Mouse (Mus musculus) CH12.LX (cell line): ENCODE data around the gene Gpr3. TPM values are rescaled to one million over a fixed set of nuclear protein-coding genes. Genes with fewer than 3 reads are reported as not detected.

Experiments
- DNase-seq: peaks from one replicate; pipeline ENCODE4 v3.0.0-alpha.2; 2013; ENCODE audit errors: extremely low read depth
- H3K27ac ChIP-seq: 2 replicates; pipeline ENCODE4 v1.5.1; 2012; ENCODE audit warnings: low read depth, mild to moderate bottlenecking, control low read depth, moderate library complexity; ENCODE audit not compliant: insufficient read depth
- H3K27me3 ChIP-seq: replicated peaks from 2 replicates; pipeline ENCODE3; 2012; ENCODE audit warnings: inconsistent platforms
- H3K36me3 ChIP-seq, 2 experiments: replicated peaks in 1 of 2; 2 replicates each; pipeline versions ENCODE3 to v1.6.1; 2012; ENCODE audit warnings: inconsistent platforms in 1 of 2, low read length in 1 of 2, mild to moderate bottlenecking in 1 of 2, mixed read lengths in 1 of 2, moderate library complexity in 1 of 2; ENCODE audit not compliant: control insufficient read depth in 1 of 2, insufficient read depth in 1 of 2
- H3K4me1 ChIP-seq, 2 experiments: 2 replicates each; pipeline ENCODE4 v1.6.1; 2012; ENCODE audit warnings: inconsistent platforms in 1 of 2, moderate library complexity in 1 of 2; ENCODE audit not compliant: insufficient read depth in 2 of 2, control insufficient read depth in 1 of 2
- H3K4me2 ChIP-seq: 2 replicates; pipeline ENCODE4 v1.6.1; 2012; ENCODE audit warnings: low read depth, mild to moderate bottlenecking, control low read depth; ENCODE audit not compliant: poor library complexity, insufficient read depth, severe bottlenecking
- H3K4me3 ChIP-seq, 3 experiments: fragments of 150-350 bp in 1 of 3; sonication (generic) in 1 of 3; replicated peaks in 1 of 3; 2 replicates each; pipeline versions ENCODE3 to v1.5.1; 2011 to 2012; ENCODE audit warnings: low read depth in 2 of 3, low read length in 2 of 3, mild to moderate bottlenecking in 2 of 3, moderate library complexity in 2 of 3, control low read depth in 1 of 3, improper control_type of control experiment in 1 of 3, inconsistent platforms in 1 of 3, mixed read lengths in 1 of 3; ENCODE audit not compliant: poor library complexity in 1 of 3
- H3K79me2 ChIP-seq: replicated peaks from 2 replicates; pipeline ENCODE4 v1.6.1; 2012; ENCODE audit warnings: mild to moderate bottlenecking, moderate library complexity; ENCODE audit not compliant: control insufficient read depth, poor library complexity, insufficient read depth, severe bottlenecking; ENCODE audit errors: extremely low read depth
- H3K9ac ChIP-seq: 2 replicates; pipeline ENCODE4 v1.6.1; 2012; ENCODE audit warnings: low read depth, mild to moderate bottlenecking, control low read depth, moderate library complexity; ENCODE audit not compliant: insufficient read depth
- H3K9me3 ChIP-seq: replicated peaks from 2 replicates; pipeline ENCODE3; 2012; ENCODE audit warnings: low read length, inconsistent platforms, mixed read lengths
- CHD2 ChIP-seq: IDR thresholded peaks from 2 replicates; pipeline ENCODE4 v1.6.1; 2011; ENCODE audit warnings: low read length, improper control_type of control experiment
- E2F4 ChIP-seq: IDR thresholded peaks from 2 replicates; pipeline ENCODE4 v1.6.1; 2011; ENCODE audit warnings: low read depth, low read length, improper control_type of control experiment; ENCODE audit not compliant: insufficient replicate concordance
- EP300 ChIP-seq: IDR thresholded peaks from 2 replicates; pipeline ENCODE4 v1.6.1; 2011; ENCODE audit warnings: low read length, improper control_type of control experiment
- GABPA ChIP-seq: IDR thresholded peaks from 2 replicates; pipeline ENCODE4 v1.6.1; 2012; ENCODE audit warnings: low read depth, low read length, improper control_type of control experiment, inconsistent platforms; ENCODE audit not compliant: insufficient replicate concordance
- HCFC1 ChIP-seq: IDR thresholded peaks from 2 replicates; pipeline ENCODE4 v1.6.1; 2012; ENCODE audit warnings: low read depth, mild to moderate bottlenecking, inconsistent platforms, low read length, improper control_type of control experiment
- JUN ChIP-seq: IDR thresholded peaks from 2 replicates; pipeline ENCODE4 v1.6.1; 2011; ENCODE audit warnings: low read depth, mild to moderate bottlenecking, low read length, improper control_type of control experiment, moderate library complexity; ENCODE audit not compliant: insufficient read depth
- MAX ChIP-seq: IDR thresholded peaks from 2 replicates; pipeline ENCODE4 v1.6.1; 2011; ENCODE audit warnings: low read length, improper control_type of control experiment
- MXI1 ChIP-seq: IDR thresholded peaks from 2 replicates; pipeline ENCODE4 v1.6.1; 2011; ENCODE audit warnings: mild to moderate bottlenecking, low read depth, low read length, improper control_type of control experiment
- MYC ChIP-seq: IDR thresholded peaks from 2 replicates; pipeline ENCODE4 v1.6.1; 2011; ENCODE audit warnings: low read depth, mild to moderate bottlenecking, improper control_type of control experiment, low read length
- NELFE ChIP-seq: IDR thresholded peaks from 2 replicates; pipeline ENCODE4 v1.6.1; 2011; ENCODE audit warnings: low read depth, low read length, improper control_type of control experiment
- NRF1 ChIP-seq: IDR thresholded peaks from 2 replicates; pipeline ENCODE4 v1.6.1; 2014; ENCODE audit warnings: low read depth, mild to moderate bottlenecking, inconsistent platforms, low read length, improper control_type of control experiment, moderate library complexity
- PAX5 ChIP-seq: IDR thresholded peaks from 2 replicates; pipeline ENCODE4 v1.6.1; 2012; ENCODE audit warnings: low read length, inconsistent platforms, mixed read lengths
- POLR2AphosphoS2 ChIP-seq: IDR thresholded peaks from 2 replicates; pipeline ENCODE4 v1.6.1; 2011; ENCODE audit warnings: low read depth, low read length, improper control_type of control experiment
- RAD21 ChIP-seq: IDR thresholded peaks from 2 replicates; pipeline ENCODE4 v1.6.1; 2011; ENCODE audit warnings: low read depth, mild to moderate bottlenecking, low read length, improper control_type of control experiment, moderate library complexity
- RCOR1 ChIP-seq: conservative IDR thresholded peaks from 2 replicates; pipeline ENCODE4 v1.6.1; 2012; ENCODE audit warnings: low read depth, mild to moderate bottlenecking, inconsistent platforms, low read length, improper control_type of control experiment
- USF1 ChIP-seq: IDR thresholded peaks from 2 replicates; pipeline ENCODE4 v1.6.1; 2014; ENCODE audit warnings: low read depth, mild to moderate bottlenecking, inconsistent platforms, low read length, improper control_type of control experiment
- USF2 ChIP-seq: conservative IDR thresholded peaks from 2 replicates; pipeline ENCODE4 v1.6.1; 2011; ENCODE audit warnings: low read depth, low read length, improper control_type of control experiment
- ZNF384 ChIP-seq: IDR thresholded peaks from 2 replicates; pipeline ENCODE4 v1.6.1; 2012; ENCODE audit warnings: low read depth, low read length, improper control_type of control experiment, inconsistent platforms
- dilution Hi-C: fragments of 300-500 bp; cut with MboI; formaldehyde crosslinking; loops from 2 replicates; pipeline ENCODE4 v1.14.3; 2020; ENCODE audit warnings: low sequenced_read_pairs; ENCODE audit not compliant: extremely low pct_unique_long_range_greater_than_20kb, extremely low pct_ligation_motif_present
- in situ Hi-C: fragments of 300-500 bp; cut with MboI; formaldehyde crosslinking; loops from 3 replicates; pipeline ENCODE4 v1.14.3; 2019; ENCODE audit warnings: low sequenced_read_pairs, low pct_ligation_motif_present, low pct_unique_long_range_greater_than_20kb, mixed read lengths
- polyA plus RNA-seq: library from polyadenylated mRNA; unstranded; fragments of >175 nt; gene quantifications from 2 replicates; pipeline ENCODE4 v1.2.1, GENCODE M21; 2012; ENCODE audit warnings: low read depth; ENCODE audit not compliant: insufficient read length
- total RNA-seq, 2 experiments: library from RNA; depleted of rRNA; stranded (reverse); fragments of 300-350 nt in 1 of 2; fragments of >200 nt in 1 of 2; gene quantifications; 2 replicates each; pipeline ENCODE4 v1.2.3; 2012 to 2014

Gene Gpr3
- total RNA-seq (2012; rRNA removed) (0.13 and 0.17 TPM in 2 replicates), total RNA-seq (2014; rRNA removed) (not detected in 2 replicates), polyA plus RNA-seq (0.11 TPM in 1 of 2 replicates, not detected in the other)

DNA sequence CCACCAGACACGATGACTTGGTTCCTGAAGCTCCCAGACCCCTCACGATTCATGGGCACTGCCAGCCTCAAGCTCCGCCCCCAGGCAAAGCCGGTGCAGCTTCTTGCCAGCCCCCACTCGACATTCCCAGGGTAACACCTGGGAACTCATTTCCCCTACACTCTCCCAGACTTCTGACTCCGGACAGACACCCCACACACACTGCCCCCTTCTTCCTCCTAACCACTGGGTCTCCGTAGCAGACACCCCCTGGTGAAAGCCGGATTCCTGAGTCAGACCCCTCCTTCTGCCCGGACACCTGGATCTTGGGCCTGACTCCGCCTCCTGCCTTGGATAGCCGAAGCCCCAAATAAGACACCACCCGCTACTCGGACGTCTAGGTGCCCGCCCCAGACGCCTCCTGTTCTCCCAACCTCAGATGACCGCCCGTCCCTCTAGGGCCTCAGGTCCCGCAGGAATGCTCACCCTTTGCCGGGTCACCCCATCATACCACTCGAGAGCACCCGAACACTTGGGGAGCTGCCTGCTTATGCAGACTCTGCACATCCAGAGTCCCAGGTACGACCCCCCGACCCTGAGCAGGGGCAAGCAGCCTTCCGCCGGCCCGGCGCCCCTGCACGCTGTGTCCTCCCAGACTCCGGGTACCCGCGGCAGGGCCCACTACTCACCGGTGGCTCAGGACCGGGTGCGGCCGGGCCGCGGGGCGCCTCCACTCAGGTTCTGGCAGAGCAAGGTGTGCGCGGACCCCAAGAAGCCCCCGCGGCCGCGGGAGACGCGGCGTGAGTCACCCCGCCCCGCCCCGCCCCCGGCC, at the start of gene Gpr3, which contains the start of gene Cd164l2:
Gene Gpr3 (minus strand): TSS at position 786 of the 811 bp plus-strand sequence.
Gene Cd164l2 (plus strand): TSS at position 381 of the 811 bp plus-strand sequence.
- in situ Hi-C loops, result loop anchor here (5.0 kb wide), 1 partner anchor 90 kb away; no protein-coding TSS in a partner anchor
- H3K4me2 ChIP-seq, result peak within 1 kb of the TSS; percentile 62
- H3K4me1 ChIP-seq, result peaks cover 10 to 14% of the 10 kb centered on the region in 2 experiments
- H3K27me3 ChIP-seq, result peaks cover 50% of the 10 kb centered on the region
- H3K27ac ChIP-seq, result no peak within 1 kb of the TSS
- peak within 1 kb of the TSS; percentile 10 to 57 (median 49) for H3K4me3 ChIP-seq
- dilution Hi-C loops, result no loop called here
- no peak for DNase-seq
- H3K79me2 ChIP-seq, result no peaks in the 10 kb centered on the region
- H3K36me3 ChIP-seq, result no peaks in the 10 kb centered on the region
- TF ChIP-seq NELFE (no peak), ZNF384 (no peak), GABPA (no peak), CHD2 (no peak), NRF1 (no peak), MYC (no peak), EP300 (no peak), PAX5 (no peak), RCOR1 (no peak), USF1 (no peak), HCFC1 (no peak), E2F4 (no peak), MXI1 (no peak), USF2 (no peak), POLR2AphosphoS2 (no peak), MAX (no peak), RAD21 (no peak), JUN (no peak)
- H3K9ac ChIP-seq, result peak within 1 kb of the TSS; percentile 4; the same call in 1 of the 2 replicates
- H3K9me3 ChIP-seq, result no peaks in the 10 kb centered on the region
